Mouse (Mus musculus) layer of hippocampus, postnatal 36 days (tissue): ENCODE data around the gene Gm15294. TPM values are rescaled to one million over a fixed set of nuclear protein-coding genes. Genes with fewer than 3 reads are reported as not detected.

Source experiments
- DNase-seq, 2 experiments: peaks; one replicate each; pipeline ENCODE4 v3.0.0; 2022
- total RNA-seq, 2 experiments: library from RNA; stranded (reverse); gene quantifications; 2 replicates each; pipeline ENCODE4 v1.2.3; 2021

Gm15294 gene
- not detected for total RNA-seq

DNA sequence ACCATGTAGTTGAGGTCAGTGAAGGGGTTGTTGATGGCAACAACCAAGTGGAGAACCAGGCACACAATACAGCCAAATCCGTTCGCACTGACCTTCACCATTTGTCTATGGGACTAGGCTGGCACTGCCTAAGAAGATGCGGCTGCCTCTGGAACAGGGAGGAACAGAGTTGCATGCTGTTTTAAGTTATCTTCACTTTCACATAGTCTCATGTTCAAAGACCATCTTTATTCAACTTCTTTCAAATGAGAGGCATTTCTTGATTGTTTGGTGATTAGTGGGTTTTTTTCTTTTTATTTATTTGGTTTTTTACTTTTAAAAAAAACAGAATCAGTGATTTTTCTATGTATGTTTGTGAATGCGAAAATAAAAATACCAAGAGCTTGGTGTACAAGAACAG is at the start of gene Gm15294:
Gm15294 (minus strand) TSS at position 101 of the 400 bp plus-strand sequence.
- DNase-seq: no peak

GRCm38 (mm10) chrX:141884336-141885048 is 9.5 kb upstream of the Gm15294 start:
- DNase-seq: no peak

DNA sequence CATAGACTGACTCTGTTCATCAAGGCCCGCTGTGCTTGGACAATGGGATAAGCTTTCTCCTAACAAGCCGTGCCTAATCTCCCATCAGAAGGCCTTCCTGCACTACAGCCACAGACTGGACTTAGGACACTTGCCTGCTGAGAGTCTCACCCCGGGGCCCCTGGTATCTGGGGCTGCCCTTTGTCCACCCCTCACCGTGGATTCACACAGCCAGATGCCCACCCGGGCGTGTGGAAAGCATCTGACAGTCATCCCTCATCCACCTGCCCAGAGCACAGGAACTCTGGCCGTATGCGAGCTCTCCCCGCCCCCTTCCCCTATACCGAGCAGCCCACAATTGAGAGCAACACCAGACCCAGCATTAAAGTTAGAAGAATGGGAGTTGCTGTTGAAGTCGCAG is 1.0 kb downstream of the Gm15294 start:
- no peak for DNase-seq

DNA sequence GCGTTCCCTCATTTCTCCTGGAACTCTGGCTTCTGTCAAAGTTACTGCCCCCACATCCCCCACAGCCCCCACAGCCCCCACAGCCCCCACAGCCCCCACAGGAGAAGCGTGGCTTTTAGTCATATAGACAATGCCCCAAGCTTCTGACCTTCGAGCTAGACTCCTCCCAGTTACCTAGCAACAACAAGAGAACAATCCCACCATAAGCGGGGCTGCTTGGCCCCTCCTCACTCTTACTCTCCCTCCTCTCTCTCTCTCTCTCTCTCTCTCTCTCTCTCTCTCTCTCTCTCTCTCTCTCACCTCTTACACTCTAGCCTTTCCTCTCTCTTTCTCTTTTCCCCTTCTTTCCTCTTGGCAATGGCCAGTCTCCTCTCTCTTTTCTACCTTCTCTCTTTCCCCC is 1.4 kb downstream of the Gm15294 start:
- DNase-seq: no peak

GRCm38 (mm10) chrX:141855684-141856396 is 19.2 kb downstream of the Gm15294 start:
- no peak for DNase-seq

Other genes starting within 250 kb of the Gm15294 start
- under 1 TPM; 0.05 to 0.07 TPM for gene Irs4, start 150.0 kb downstream of the Gm15294 start, total RNA-seq